Mouse (Mus musculus): ENCODE data around the gene Nebl.
A peak's percentile ranks its signal among the peaks of the same experiment; 100 is the strongest.

The Nebl gene

DNA sequence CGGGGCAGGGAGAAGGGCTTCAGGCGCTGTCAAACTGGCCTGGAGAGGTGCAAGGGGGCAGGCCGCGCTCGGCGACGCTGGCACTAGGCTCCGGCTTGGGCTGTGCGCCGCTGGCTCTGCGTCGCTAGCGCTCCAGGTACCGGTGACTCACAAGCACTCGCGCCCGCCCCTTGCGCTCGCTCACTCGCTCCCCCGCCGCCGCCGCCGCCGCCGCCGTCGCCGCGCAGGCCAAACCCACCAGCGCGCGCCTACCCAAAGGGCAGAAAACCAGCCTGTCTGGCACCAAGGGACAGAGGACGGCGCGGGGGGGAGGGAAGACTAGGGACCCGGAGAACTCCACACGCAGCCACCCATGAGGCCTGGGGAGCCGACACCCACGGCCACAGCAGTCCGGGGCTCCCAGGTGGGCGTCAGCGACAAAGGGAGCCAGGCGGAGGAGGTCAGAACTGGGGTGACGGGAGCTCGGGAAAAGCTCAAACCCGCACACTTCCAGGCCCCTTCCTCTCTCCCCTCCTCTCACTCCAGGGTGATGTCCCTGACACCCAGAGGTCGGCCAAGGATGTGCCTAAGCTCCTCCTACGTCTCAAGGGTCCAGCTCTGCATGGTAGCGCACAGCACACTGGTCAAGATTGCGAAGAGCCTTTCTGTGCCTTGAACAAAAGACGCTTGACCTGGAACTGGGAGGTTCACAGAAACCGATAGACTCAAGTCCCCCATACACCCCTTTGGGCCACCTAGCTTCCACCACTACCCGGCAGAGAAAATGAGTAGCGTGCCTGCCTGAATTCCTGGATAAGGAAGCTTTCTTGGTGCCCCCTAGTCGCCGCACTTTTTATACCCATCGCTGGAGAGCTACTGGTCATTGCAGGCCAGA lies at the start of gene Nebl:
TSS of gene Nebl (minus strand) at position 508 of the 874 bp plus-strand sequence.
- peak; percentile 68 for DNase-seq

DNA sequence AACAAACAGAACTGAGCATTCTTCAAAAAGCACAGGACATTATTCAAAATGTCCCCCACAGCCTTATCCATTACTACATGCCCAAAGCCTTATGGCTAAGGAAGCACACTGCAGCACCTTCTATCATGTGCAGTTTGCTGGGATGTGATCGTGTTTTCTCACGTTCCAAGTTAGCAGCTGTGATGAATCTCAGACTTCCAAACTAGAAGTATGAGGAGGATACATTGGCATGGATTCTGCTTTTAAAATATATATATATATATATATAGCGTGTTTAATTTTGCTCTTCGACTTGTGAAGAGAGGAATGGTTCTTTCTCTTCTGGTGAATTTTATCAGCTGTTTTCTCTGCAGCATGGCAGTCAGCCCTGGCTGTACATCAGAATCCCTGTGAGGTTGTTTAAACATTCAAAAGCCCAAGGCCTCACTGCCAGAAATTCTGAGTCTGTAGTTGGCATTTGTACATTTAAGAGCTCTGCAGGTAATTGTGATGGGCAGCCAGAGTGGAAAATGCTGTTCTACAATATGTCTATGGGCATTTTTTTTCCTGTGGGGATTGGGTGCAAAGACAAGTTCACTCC lies 39.1 kb upstream of the Nebl start:
- DNase-seq = no peak

DNA sequence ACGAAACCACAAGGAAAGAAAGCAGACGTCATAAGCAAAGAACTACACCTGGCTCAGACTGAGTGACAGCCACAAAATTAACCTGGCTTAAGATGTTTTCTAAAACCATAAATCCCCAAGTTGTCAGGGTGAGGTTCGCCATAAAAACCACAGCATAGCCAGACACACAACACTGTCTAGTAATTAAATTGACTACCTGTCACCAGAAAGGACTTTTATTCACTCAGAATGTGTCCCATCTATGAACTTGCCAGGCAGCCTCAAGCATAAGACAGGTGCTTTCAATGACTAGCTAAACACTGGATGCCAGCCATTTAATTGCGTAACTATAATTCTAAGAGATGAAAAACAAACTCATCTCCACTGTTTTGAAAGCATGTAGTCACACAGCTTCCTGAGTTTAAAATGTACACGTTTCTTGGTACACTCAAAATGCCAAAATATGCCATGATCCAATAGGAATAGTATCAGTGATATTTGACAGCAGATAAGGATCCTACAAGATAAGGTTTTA lies 38.0 kb upstream of the Nebl start:
- DNase-seq = no peak

DNA sequence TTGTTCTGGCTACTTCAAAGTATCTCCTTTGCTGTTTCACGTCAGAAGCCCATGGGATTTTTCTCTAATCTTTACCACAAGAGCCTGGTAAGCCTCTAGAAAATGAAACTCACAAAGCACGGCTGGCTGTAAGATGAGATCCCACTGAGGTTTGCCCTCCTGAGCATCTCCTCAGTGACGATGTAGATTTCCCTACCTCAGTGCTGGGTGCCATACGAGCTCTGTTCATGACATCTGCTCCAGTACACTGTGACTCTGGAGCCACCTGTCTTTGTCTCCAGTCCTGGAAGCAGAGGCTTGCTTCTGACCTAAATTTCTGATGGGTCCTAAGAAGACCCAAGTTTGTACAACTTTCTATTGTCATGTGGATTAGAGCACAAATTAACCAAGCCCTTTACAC lies 25.0 kb upstream of the Nebl start:
- no peak for DNase-seq

DNA sequence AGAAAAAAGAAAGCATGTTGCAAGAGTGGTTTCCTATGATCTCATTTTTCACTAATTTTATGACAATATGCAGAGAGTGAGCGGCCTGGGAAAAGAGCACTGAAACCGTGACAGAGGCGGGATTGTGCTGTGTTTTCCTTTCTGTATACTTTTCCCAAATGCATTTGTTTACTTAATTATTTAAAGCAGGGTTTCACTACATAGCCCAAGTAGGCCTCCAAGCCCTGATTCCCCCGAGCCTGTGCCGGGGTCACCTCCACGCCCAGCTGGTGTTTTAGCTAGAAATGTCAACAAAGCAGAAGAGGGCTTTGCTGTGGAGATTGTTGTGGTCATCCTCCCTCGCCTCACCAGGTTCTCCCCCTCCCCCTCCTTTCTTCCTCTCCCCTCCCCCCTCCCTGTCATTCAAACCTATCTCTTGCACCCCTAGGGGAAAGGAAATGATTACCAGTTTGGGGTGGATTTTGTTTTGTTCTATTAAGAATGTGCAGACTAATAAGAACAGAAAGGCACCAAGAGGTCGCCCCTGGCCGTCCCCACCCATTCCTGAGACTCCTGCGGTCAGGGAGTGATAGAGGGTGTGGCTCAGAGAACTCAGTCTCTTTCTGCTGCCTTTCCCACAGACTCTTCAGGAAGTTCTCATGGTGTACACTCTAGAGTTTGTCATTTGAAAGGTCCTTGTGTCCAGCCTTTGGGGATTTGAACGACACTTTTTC lies 10.9 kb upstream of the Nebl start:
- peak; percentile 12 for DNase-seq

DNA sequence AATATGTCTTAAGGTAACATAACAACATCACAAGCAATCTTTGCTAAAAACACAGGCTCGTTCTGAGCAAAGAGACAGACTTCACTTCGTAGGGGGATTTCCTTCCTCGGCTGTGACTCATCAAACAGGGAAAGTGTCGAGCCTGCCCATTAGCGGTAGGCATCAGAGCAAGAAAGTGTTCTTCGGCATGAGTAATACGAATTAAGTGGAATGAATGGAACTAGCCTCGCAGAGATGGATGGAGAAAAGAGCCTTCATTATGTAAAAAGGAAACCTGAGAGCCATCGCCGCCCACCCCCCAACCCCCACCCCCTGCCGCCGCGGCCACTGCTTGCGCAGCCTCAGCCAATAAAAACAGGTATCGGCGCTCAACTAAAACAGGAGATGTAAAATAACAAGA lies 10.3 kb upstream of the Nebl start:
- peak; percentile 12 for DNase-seq

DNA sequence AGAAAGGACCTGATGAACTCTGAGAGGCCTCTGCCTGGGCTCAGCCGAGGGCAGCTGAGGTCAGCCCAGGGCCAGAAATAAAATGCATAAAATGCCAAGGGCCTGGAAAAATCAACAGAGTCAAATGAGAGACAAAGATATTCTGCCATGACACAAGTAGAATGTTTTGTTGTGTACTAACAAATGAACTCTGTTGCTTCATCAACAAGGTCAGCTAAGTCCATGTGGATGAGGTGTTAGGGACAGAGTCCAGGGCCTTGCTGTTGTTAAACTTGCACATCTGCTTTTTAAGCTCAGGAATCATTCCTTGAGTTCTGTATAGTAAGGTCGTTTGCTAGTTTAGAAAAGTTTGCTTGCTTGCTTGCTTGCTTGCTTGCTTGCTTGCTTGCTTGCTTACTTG lies 9.2 kb upstream of the Nebl start:
- no peak for DNase-seq

DNA sequence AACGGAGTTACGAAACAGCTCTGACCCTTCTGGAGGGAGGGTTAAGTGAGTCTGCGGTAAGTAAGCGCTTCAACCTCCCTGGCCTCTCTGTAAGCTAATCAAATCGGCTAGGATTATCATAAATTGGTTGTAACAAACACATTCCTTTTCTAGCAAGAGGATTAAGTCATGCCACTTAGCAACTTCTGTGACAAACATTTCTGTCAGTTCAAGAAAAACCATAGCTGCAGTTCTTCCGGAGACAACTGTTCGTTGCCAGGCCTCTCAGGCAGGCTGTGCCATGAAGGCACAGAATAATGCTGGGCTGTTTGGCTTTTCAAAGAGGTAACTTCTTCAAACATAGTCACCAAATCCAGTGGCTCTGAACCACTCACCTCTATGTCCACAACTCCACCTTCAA lies 946 bp upstream of the Nebl start:
- DNase-seq = no peak

DNA sequence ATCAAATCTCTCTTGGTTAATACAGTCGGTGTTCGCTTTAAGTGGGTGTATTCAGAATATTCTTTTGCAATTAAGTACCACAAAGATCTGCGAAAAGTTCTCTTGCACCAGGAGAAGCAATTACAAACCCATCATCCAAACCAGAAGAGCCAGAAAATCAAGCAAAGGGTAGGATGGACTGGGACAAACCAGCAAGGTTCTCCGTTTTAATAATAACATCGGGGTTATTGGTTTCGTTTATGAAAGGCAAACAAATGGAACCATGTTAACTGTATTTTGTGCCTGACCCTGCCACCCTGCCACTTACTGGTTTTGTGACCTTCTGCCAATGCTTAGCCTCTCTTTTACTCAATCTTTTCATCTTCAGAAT lies 552 bp upstream of the Nebl start:
- DNase-seq = no peak

DNA sequence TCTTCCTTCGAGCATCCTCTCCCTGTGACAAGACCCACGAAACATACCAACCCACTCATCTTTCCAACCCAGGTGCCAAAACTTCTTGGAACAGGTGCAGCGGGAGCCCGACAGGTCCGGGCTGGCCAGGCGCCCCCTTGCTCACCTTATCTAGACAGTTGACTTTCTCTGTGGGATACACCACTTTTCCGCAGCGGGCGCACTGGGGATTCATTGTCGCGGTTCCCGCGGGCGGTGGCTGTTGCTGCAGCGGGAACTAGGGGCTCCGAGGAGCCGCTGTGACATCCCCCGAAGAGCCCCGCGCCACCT lies 662 bp downstream of the Nebl start:
- no peak for DNase-seq

DNA sequence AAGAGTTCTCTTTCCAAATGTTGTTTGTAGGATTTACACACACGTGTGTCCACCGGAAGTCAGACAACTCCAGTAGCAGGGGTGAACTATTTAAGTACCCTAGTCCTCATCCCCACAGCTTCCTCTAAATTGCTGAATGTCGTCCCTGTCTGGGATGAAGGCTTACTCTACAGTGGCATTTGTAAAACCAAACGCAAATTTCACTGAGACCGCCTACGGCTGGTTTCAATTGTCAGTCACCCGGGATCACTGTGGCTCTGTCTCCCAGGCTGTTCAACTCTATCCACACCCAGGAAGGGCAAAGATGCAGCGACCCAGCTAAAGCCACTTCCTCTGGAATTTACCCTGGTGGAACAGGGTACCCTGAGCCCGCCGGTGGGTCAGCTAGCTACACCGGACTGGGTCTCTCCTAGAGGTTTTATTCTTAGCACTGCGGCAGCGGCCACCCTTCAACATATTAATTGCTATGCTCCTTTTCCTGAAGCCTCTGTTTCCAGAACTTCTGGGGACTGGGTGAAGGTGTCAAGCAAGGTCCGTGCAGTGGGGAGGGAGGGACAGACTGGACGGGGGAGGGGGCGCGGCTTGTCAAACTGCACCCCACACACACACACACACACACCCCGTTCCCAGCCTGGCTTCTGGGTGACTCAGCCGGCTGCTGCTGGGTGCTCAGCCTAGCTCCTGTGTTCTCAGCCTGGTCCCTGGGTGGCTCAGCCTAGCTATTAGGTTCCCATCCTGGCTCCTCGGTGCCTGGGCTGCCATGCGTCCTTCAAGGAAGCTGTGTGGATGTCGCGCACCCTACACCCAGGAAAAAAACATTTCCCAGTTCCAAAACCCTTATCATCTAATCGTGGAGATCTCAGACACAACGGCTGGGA lies 1.3 kb downstream of the Nebl start:
- DNase-seq = peak; percentile 27

DNA sequence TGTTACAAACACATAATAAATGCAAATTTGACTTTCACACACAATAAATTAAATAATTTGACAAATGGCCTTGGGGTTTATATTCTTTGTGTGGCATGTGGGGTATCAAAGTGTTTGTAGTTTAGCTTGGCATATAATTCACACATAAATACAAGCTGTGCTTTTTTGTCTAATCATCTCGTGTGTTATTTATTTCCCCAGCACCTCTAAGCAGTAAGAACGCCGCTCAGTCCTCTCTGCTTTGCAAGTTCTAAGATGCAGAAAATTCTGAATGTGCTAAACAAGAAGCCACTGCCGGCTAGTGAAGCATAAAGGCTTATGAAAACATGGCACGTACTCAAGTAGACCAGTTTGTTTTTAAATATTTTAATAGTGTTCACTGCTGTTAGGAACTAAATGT lies 6.9 kb downstream of the Nebl start:
- DNase-seq = no peak

DNA sequence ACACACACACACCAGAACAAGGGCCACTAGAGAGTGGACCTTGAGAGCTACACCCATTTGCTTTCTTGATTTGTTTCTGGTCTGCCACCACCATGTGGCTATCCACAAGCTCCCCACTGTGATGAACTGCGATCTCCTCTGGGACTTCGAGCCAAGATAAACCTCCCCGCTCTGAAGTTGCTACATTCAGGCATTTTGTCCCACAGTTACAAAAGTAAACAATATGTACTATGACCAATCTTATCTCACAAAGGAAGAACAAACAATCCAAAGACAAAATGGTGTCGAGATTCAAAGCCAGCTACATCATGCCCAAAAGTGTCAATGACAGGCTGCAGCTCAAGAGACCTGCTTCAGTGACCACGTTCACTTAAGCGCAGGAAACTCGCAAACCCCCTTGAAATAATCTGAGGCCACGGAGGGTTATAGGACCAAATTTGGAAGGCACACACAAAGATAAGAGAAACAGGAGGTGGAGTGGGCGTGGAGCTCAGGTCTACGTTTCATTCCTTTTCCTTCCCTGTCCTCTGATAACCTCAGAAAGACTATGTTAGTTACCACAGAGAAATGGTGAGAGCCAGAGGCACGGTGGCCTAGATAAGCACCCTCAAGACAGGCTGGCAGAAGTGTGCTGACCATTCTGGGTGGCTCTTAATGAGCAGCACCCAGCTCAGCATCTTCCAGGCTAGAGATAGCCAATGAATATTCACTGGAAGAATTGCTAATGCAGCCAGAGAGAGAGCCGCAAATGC lies 7.8 kb downstream of the Nebl start:
- DNase-seq = no peak

DNA sequence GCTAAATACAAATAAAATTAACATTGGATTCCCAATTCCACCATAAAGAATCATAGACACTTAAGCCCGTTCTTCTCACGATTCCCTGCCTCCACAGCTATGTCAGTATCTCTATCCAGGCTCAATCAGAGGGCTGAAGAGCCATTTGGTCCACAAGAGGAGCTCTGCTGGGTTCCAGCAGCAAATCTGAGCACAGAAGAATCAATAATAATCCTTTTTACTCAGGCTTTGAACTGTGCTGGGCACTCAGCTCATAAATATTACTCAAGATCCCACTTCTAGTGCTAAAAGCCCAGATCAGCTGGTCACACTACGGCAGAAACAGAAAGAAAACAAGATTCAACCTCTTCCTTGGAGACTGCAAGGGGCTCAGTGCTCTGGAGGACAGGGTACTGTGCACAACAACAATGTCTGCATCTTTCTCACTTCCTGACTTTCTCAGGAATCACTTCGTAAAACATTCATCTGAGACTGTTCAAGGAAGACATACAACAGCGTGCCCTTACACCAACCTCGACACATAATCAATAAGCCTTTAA lies 10.0 kb downstream of the Nebl start:
- DNase-seq = no peak

DNA sequence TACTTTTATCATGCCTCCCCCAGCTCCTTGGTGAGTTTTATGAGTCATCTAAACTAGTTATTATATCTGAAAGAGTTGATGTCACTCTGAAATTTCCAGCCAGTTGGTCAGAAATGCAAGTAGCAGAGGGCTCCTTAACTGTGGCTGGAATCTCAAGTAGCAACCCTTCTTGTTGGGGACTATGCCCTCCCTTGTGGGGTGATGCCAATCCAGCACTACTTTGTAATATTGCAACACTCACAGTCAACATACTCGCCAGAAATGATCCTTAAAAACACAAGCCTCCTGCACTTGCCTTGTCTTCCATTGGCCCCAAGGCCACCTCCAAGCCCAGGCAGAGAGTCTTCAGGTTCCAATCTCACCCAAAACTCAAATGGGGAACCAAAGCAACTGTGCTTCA lies 13.0 kb downstream of the Nebl start:
- no peak for DNase-seq

DNA sequence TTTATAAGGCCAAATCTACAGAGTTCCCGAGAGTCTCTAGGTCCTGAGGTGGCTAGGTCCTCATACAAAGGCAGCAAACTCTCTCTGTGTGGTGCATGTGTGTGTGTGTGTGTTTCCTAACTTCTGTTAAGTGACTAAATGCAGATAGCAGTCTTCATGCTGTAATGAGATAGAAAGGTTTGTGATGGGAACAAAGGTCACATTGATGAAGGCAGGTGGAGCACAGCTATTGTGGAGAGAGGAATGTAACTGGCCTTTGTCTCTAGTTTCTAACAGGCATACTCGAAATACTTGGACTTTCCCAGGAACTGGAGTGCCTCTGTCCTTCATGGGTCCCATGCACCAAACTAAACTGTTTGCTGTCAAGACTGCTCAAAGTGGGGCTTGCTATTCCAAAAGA lies 14.1 kb downstream of the Nebl start:
- DNase-seq = no peak

DNA sequence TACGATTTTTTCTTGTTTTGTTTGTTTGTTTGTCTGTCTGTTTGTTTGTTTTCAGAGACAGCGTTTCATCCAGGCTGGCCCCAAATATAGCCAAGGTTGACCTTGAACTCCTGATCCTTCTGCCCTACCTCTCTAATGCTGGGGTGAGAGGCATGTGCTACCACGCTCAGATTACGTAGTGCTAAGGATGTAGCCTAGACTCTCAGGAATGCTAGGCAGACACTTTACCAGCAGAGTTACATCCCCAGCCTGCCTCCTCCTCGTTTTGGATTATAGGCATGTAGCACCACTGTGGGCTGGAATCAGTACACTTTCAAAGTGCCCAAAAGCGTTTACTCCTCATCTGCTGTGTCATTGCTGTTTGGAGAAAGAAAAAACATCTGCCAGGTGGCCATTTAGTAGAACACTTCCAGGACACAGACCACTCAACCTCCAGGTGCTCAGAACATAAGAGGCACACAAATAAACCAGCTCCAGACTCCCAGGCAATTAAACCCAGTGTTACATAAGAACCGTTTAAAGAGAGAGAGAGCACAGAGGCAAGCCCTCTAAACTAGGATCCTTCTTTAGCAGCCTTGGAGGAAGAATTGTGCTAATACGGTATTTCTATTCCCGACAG lies 16.0 kb downstream of the Nebl start:
- DNase-seq = no peak

DNA sequence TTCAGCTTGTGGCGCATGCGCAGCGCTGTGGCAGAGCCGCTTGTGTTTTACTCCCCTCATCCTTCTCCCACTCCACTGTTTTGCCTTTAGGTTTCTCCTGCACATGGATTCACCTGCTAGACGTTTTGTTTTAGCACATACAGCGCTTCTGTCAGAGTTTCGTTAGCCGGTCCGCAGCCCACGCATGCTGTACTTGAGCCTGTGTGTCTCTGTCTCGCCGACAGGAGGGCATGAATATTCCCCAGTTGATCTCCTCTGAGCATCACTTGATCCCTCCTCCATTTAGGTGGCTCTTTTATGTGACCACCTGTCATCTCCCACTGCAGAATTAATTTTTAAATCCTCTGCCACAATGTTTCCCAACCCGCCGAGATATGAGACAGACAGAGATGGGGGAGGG lies 16.6 kb downstream of the Nebl start:
- DNase-seq = no peak

DNA sequence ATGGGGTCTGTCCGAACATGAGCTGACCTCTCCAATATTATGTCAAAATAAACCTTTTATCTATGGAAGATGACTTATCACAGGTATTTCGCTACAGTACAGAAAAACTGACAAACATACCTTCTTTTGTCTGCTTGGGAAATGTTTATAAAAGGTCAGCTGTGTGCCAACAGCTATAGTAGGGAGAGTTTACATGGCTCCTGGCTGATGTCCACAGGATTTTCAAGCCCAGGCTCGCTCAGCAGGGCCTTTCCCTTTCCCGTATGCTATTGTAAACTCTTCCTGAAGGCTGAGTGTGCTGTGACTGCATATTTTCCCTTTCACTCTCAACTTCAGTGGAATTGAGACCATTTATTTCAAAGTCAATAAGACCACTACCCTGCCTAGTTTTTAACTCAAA lies 17.1 kb downstream of the Nebl start:
- no peak for DNase-seq

DNA sequence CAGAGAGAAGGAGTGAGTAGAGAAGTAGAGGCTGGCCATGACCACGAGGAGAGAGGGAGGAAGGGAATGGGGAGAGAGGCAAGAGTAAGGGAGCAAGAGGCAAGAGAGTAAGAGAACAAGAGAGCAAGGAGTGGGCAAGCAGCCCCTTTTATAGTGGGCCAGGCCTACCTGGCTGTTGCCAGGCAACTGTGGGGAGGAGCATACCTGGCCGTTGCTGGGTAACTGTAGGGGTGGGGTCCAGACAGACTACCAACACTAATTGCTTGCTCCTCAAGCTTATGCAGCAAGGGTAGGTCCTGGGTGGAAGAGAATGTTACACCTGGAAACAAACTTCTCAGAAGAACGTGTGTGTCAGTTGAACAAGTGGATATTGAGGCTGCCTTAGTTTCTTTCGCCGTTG lies 20.0 kb downstream of the Nebl start:
- DNase-seq = no peak

DNA sequence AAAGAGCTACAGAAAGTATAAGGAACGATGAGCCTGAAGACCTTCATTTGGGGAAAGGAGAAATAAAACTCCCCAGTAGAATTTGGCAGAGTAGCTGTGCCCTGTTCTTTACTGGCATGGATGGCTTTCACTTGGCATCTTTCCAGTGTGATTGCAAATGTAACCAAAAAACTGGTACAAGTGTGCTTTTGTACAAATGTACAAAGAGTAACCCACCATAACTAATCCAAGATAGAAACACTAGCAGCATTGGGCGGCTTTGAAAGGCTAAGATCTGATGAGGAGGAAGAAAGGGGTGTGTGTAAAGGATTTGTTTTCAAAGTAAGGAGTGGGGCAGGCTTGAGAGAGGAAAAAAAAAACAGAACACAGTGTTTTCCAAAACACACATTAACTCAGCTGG lies 21.2 kb downstream of the Nebl start:
- no peak for DNase-seq

DNA sequence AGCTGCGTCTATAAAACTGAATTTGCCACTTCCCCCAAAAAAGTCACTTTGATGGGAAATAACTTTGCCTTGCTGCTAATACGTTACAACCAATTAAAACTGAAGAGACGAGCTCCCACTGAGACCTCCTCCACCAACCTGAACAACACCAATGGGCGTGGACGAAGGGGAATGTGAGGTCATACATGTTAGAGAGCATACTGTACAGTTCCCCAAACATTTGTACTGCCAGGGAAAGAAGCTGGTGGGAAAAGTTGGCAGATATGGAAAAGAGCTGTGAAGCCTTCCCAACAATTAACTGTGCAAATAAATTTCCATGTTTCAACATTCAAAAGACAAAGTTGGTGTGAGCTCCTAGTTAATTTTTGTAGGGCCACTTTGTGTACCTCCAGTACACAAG lies 25.3 kb downstream of the Nebl start:
- DNase-seq = no peak
